Mouse (Mus musculus) liver (tissue): ENCODE measurements at regions not wholly inside any gene's neighbourhood (a gene's known extent, or its start where the extent isn't known, plus 50 kb on each side); places are given as distances from the start of the nearest gene placed in this dataset.

Experiments
- DNase-seq: peaks from one replicate; pipeline ENCODE4 v3.0.0-alpha.2; 2020; ENCODE audit warnings: mixed read lengths

GRCm38 (mm10) chr1:69470614-69471250 is 216.3 kb downstream of the Ikzf2 start:
- DNase-seq = no peak

- no peak for DNase-seq
Observed at GRCm38 (mm10) chr1:69469158-69469901, 217.7 kb downstream of the Ikzf2 start.

- DNase-seq = no peak
Observed at GRCm38 (mm10) chr1:69466534-69467275, 220.3 kb downstream of the Ikzf2 start.

- no peak for DNase-seq
Observed at GRCm38 (mm10) chr1:69461191-69461590, 225.9 kb downstream of the Ikzf2 start.

- no peak for DNase-seq
Observed at GRCm38 (mm10) chr1:69459899-69460298, 227.1 kb downstream of the Ikzf2 start.

- DNase-seq = no peak
Observed at GRCm38 (mm10) chr1:69457471-69457870, 229.6 kb downstream of the Ikzf2 start.

- no peak for DNase-seq
Observed at GRCm38 (mm10) chr1:69453991-69454390, 233.1 kb downstream of the Ikzf2 start.

- no peak for DNase-seq
Observed at GRCm38 (mm10) chr1:69452910-69453309, 234.1 kb downstream of the Ikzf2 start.

- no peak for DNase-seq
Observed at GRCm38 (mm10) chr1:69450455-69450854, 236.6 kb downstream of the Ikzf2 start.

GRCm38 (mm10) chr1:69447276-69447675 is 239.8 kb downstream of the Ikzf2 start:
- no peak for DNase-seq

GRCm38 (mm10) chr1:69444722-69445121 is 242.3 kb downstream of the Ikzf2 start:
- no peak for DNase-seq

- no peak for DNase-seq
Observed at GRCm38 (mm10) chr1:69443466-69443865, 243.6 kb downstream of the Ikzf2 start.

GRCm38 (mm10) chr1:69440564-69441334 is 246.3 kb downstream of the Ikzf2 start:
- DNase-seq = no peak

- no peak for DNase-seq
Observed at GRCm38 (mm10) chr1:69437042-69437441, 250.0 kb downstream of the Ikzf2 start.

GRCm38 (mm10) chr1:69433655-69434357 is 253.2 kb downstream of the Ikzf2 start:
- DNase-seq = no peak

- no peak for DNase-seq
Observed at GRCm38 (mm10) chr1:69430683-69431407, 256.2 kb downstream of the Ikzf2 start.

- DNase-seq = no peak
Observed at GRCm38 (mm10) chr1:69429632-69430031, 257.4 kb downstream of the Ikzf2 start.

GRCm38 (mm10) chr1:69397676-69398075 is 289.4 kb downstream of the Ikzf2 start:
- DNase-seq = no peak

- DNase-seq = no peak
Observed at GRCm38 (mm10) chr1:69382374-69382773, 274.5 kb upstream of the Erbb4 start.

- no peak for DNase-seq
Observed at GRCm38 (mm10) chr1:69379741-69380140, 271.9 kb upstream of the Erbb4 start.

- DNase-seq = no peak
Observed at GRCm38 (mm10) chr1:69376923-69377706, 269.3 kb upstream of the Erbb4 start.
